Mouse (Mus musculus) ES-E14 (cell line): Measurements from ENCODE around the gene Prrx2. TPM values are rescaled to one million over a fixed set of nuclear protein-coding genes. Genes with fewer than 3 reads are reported as not detected.

Source experiments
- DNase-seq: peaks from one replicate; pipeline ENCODE4 v3.0.0-alpha.2; 2013; ENCODE audit warnings: low read depth, low spot score
- H3K27ac ChIP-seq: 2 replicates; pipeline ENCODE4 v1.5.1; 2012; ENCODE audit warnings: low read depth, mild to moderate bottlenecking, low read length, moderate library complexity, mixed read lengths; ENCODE audit not compliant: poor library complexity, insufficient read depth, severe bottlenecking
- H3K36me3 ChIP-seq: 2 replicates; pipeline ENCODE4 v1.6.1; 2012; ENCODE audit warnings: mild to moderate bottlenecking, low read length, moderate library complexity, mixed read lengths; ENCODE audit not compliant: control insufficient read depth, poor library complexity, insufficient read depth, severe bottlenecking
- H3K4me1 ChIP-seq, 2 experiments: fragments of 150-350 bp in 1 of 2; sonication (generic) in 1 of 2; 2 replicates each; pipeline ENCODE4 v1.6.1; 2012; ENCODE audit warnings: low read length in 2 of 2, mild to moderate bottlenecking in 1 of 2, mixed read lengths in 1 of 2; ENCODE audit not compliant: control insufficient read depth in 2 of 2, insufficient read depth in 2 of 2, poor library complexity in 1 of 2
- H3K4me3 ChIP-seq, 2 experiments: fragments of 150-350 bp in 1 of 2; sonication (generic) in 1 of 2; 2 replicates each; pipeline ENCODE4 v1.5.1; 2012; ENCODE audit warnings: low read length in 2 of 2, low read depth in 1 of 2, mild to moderate bottlenecking in 1 of 2, mixed read lengths in 1 of 2; ENCODE audit not compliant: insufficient read depth in 1 of 2, poor library complexity in 1 of 2, severe bottlenecking in 1 of 2
- H3K9ac ChIP-seq: 2 replicates; pipeline ENCODE4 v1.6.1; 2012; ENCODE audit warnings: low read depth, mild to moderate bottlenecking, low read length, mixed read lengths; ENCODE audit not compliant: poor library complexity, insufficient read depth, severe bottlenecking
- H3K9me3 ChIP-seq: fragments of 150-350 bp; sonication (generic); 2 replicates; pipeline ENCODE4 v1.6.1; 2012; ENCODE audit warnings: low read depth, mild to moderate bottlenecking, low read length; ENCODE audit not compliant: control insufficient read depth, insufficient read depth
- CHD2 ChIP-seq: IDR thresholded peaks from 2 replicates; pipeline ENCODE4 v1.6.1; 2014; ENCODE audit warnings: mild to moderate bottlenecking, low read depth, low read length, inconsistent platforms
- HCFC1 ChIP-seq: IDR thresholded peaks from 2 replicates; pipeline ENCODE4 v1.6.1; 2012; ENCODE audit warnings: low read length, inconsistent platforms, borderline replicate concordance; ENCODE audit not compliant: insufficient read depth
- MAFK ChIP-seq: IDR thresholded peaks from 2 replicates; pipeline ENCODE4 v1.6.1; 2014; ENCODE audit warnings: mild to moderate bottlenecking, low read depth, low read length, inconsistent platforms; ENCODE audit not compliant: insufficient read depth
- ZC3H11A ChIP-seq: IDR thresholded peaks from 2 replicates; pipeline ENCODE4 v1.6.1; 2012; ENCODE audit warnings: low read depth, mild to moderate bottlenecking, inconsistent platforms, low read length, borderline replicate concordance
- ZNF384 ChIP-seq: IDR thresholded peaks from 2 replicates; pipeline ENCODE4 v1.6.1; 2012; ENCODE audit warnings: low read depth, low read length, inconsistent platforms
- in situ Hi-C, 2 experiments: fragments of 600-800 bp; cut with MboI; formaldehyde crosslinking; loops; one replicate each; pipeline ENCODE4 v1.15.1; 2025; ENCODE audit warnings: low sequenced_read_pairs in 2 of 2, inconsistent platforms in 1 of 2; ENCODE audit not compliant: unreplicated experiment in 2 of 2
- total RNA-seq: library from RNA; depleted of rRNA; stranded (reverse); fragments of 300-350 nt; gene quantifications from 2 replicates; pipeline ENCODE4 v1.2.3, GENCODE M21; 2012

Gene Prrx2
- total RNA-seq, 1 experiment: 16.2 TPM

DNA sequence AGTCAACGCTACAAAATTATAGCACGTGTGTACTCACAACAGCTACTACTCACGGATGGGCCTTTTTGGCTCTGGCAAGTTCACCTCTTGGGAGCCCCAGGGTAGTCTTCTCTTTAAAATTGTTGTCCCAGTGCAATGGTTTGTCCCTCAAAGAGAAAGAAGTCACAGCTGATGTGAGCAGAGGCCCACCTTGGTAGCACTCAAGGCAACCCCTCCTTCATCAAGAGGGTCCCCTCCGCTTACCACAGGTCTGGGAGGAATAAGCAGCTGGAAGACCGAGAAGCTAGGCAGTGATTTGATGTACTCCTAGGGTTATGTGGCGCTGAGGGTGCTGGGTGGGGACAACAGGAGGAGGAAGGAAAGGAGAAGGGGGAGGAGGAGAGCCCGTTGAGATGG lies 34.1 kb upstream of the Prrx2 start:
- H3K36me3 ChIP-seq: no peaks in the 10 kb centered on the region
- no peaks in the 10 kb centered on the region for H3K9me3 ChIP-seq
- peak overlapping the region; percentile 51 for H3K9ac ChIP-seq
- TF ChIP-seq CHD2: no peak
- no peak for TF ChIP-seq ZC3H11A
- TF ChIP-seq HCFC1: no peak
- TF ChIP-seq MAFK: no peak
- TF ChIP-seq ZNF384: no peak
- no peak overlapping the region for H3K27ac ChIP-seq
- peak overlapping the region; percentile 65 to 70 for H3K4me3 ChIP-seq
- in situ Hi-C loops: no loop called here
- DNase-seq: no peak
- H3K4me1 ChIP-seq: peaks cover 4 to 19% of the 10 kb centered on the region in 2 experiments; a peak in 2 of 4 replicates

DNA sequence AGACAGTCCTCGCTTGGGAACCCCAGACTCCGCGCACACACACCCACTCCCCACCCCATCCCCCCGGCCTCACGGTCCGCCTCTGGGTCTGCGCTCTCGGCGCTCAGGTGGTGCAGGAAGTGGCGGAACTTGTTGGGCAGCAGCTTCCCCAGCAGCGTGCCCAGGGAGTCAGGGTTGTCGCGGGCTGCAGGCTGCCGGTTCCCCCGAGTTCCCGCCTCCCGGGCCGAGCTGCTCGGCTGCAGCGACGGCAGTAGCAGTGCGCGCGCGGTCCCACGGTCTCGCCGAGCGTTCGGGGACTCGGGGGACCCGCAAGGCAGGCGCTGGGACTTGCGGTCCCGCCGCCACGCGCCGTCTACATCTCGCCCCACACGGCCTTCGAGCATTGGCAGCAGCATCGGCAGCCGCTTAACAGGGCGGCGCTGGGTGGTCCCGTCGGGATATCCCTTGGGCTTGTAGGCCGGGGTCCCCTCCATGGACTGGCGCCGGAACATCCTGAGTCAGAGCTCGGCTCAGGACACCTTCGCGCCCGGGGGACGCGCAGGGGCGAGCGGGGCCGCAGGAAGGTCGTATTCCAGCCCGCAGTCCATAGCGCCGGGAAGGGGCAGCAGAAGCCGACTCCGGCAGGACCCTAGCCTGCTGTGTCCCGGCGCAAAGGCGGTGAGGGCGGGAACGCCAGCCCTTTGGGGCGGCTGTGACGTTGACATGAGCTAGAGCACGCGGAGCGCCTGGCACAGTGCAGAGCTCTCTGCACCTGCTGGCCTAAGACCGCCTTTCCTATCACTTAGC lies 33.5 kb upstream of the Prrx2 start:
- Histone ChIP-seq H3K9ac (peak overlapping the region; percentile 51), H3K4me1 (peaks cover 9 to 15% of the 10 kb centered on the region in 2 experiments; a peak in 3 of 4 replicates), H3K36me3 (no peaks in the 10 kb centered on the region), H3K9me3 (no peaks in the 10 kb centered on the region), H3K27ac (no peak overlapping the region), H3K4me3 (peak overlapping the region; percentile 65 to 70)
- in situ Hi-C loops: no loop called here
- DNase-seq: no peak
- TF ChIP-seq ZC3H11A (no peak), HCFC1 (no peak), MAFK (no peak), ZNF384 (no peak), CHD2 (no peak)

DNA sequence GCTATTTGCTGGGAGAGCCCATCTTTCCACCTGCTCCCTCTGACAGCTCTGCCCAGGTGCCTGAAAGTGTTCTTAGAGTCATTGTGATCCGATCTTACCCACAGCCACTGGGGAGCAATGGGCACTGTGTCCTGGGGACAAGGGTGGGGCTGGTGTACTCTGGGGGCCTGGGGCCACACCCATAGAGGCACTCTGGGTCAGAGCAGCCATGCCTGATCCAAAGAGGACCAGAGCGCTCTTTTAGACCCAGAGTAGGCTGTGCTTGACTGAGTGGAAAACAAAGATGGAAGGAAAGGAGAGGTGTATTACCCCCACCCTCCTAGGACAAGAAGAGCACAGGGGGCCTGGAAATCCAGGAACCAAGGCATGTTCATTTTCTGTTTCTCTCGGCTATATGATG lies 31.2 kb upstream of the Prrx2 start, which contains the start of gene 1700001O22Rik:
1700001O22Rik (minus strand) TSS at position 58 of the 400 bp plus-strand sequence.
- Histone ChIP-seq H3K9me3 (no peaks in the 10 kb centered on the region), H3K36me3 (no peaks in the 10 kb centered on the region), H3K4me1 (peaks cover 9 to 12% of the 10 kb centered on the region in 2 experiments), H3K4me3 (no peak within 1 kb of the TSS), H3K27ac (no peak within 1 kb of the TSS), H3K9ac (no peak within 1 kb of the TSS)
- no peak for DNase-seq
- TF ChIP-seq ZNF384 (no peak), ZC3H11A (no peak), HCFC1 (no peak), CHD2 (no peak), MAFK (no peak)
- in situ Hi-C loops: no loop called here

DNA sequence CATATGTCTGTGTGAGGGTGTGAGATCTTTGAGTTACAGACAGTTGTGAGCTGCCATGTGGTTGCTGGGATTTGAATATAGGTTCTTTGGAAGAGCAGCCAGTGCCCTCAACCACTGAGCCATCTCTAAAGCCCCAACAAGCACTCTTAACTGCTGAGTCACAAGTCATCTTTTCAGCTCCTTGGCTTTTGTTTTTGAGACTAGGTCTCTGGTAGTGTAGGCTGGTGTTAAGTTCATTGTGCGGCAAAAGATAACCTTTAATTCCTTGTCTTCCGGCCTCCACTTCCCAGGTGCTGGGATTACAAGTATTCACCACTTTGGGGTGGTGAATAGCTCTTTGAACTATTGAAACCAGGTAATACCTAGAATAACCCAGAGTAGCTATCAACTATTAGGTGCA lies 28.8 kb upstream of the Prrx2 start:
- Histone ChIP-seq H3K4me1 (peaks cover 12 to 17% of the 10 kb centered on the region in 2 experiments), H3K27ac (no peak overlapping the region; the same call in 1 of the 2 replicates), H3K9me3 (no peaks in the 10 kb centered on the region), H3K4me3 (0 out of 4 replicates have a peak overlapping the region, but pooled peaks of 1 of the 2 experiments have one; percentile 87), H3K36me3 (peaks cover 6% of the 10 kb centered on the region; the same call in 1 of the 2 replicates), H3K9ac (no peak overlapping the region; the same call in 1 of the 2 replicates)
- no peak for TF ChIP-seq ZNF384
- no peak for DNase-seq
- in situ Hi-C loops: no loop called here
